Mouse (Mus musculus) c-Kit-negative CD71-positive TER-119-positive erythroid progenitor cells, embryonic 14.5 days (primary cell): ENCODE results near the gene Ephb2.

Experiments used
- DNase-seq: peaks from one replicate; pipeline ENCODE4 v3.0.0-alpha.2; 2013; ENCODE audit warnings: low read depth, low spot score

Gene Ephb2

DNA sequence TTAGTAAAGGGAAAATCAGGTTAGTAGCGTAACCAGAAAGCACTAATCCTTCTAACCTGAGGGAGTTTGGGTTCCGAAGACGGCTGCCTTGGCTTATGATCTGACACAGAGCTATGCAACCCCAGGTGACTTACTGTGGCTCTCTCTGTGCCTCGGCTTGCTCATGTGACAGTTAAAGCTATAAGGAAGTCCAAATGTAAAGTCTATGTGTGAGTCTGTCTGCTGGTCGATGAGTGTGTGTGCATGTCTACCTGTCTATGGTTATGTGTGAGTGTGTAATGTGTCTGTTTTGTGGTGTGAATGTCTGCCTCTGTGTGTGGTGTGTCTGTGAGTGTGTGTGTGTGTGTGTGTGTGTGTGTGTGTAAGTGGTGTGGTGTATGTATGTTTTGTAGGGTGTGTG, 33.8 kb downstream of the Ephb2 start:
- no peak for DNase-seq

DNA sequence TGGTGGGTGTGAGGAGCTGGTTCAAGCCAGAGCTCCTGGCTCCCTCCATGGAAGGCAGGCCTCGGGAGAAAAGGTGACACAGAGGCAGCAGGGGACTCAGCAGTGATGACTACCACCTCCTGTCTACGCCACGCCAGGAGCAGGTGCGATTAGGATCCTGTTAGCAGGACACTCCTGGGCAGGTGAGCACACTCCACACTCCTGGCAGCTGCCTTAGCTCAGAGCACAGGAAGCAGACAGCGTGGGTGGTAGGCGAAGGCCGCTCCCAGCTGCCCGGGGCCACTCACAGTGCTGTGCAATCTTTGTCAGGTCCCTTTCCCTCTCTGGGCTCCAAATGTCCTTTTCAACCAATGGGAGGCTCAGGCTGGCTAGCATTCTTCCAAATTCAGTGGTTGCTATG, 34.3 kb downstream of the Ephb2 start:
- DNase-seq = no peak

DNA sequence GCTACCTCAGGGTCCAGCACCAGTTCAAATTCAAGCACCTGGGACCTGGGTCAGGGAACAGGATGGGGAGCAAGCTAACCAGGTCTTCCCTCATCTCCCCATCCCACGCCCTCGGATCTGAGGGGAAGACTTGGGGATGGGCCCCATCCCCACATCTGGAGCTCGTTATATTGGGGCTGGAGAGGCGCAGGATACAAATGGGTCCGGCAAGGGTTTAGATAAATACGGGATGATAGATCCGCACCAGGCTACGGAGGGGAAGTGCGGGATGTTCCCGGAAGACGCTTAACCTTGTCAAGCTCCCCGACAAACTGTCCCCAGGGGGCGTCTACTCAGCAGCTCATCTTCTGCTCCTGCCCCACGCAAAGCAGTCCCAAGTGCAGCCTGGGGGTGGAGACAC, 35.4 kb downstream of the Ephb2 start:
- DNase-seq = no peak

DNA sequence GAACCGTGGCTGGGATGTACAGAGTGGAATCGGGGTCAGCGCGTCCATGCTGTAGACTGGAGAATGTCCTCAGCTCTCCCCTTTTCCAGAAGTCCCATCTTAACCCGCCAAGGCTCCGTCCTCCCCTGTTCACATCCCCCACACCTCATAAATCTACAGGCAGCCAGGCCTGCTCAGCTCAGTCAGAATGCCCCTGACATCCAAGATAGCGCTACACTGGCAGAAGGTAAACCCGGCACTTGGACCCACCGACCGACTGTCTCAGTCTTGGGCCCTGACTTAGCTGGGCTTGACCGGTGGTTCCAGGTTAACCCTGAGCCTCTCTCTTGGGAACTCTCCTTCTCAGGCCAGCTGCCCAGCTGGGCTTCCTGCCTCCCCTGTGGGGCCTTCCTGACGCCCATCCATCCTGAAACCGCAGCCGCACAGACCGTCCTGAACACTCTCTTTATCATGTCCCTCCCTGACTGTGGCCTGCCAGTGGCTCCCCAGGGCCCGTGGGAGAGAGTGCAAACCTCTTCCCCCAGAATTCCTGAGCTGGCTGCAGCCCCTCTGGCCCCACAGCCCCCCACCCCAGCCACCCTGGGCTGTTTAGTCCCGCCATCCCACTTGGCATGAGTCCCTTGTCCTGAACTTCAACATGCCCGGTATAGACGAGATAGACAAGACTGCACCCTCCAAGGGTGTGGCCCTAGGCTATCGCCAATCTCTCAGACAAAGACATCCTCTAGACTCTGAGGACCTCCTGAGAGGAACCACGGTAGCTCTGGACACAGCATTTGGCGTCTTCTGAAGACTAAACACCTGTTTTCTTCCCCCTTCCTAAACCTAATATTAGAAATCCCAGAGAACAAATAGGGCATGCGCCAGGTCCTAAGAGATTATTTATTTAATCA, 37.9 kb downstream of the Ephb2 start:
- DNase-seq = no peak

DNA sequence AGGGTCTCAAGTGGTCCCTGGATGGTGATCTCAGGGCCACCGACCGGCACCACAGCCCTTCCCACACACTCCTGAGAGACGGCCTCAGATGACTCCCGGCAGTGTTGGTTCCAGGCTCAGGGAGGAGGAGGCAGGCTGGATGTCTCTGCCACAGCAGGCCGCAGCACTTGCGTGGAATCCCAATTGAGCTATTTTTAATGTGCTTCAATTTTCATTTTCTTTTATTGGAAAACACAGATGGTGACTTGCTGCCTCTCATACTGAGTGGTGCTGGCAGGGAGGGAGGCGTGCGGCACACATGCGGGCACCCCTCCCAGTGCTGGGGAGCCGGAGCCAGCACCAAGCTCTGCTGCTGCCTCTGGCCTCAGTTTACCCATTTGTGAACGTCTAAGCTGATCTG, 42.5 kb downstream of the Ephb2 start:
- no peak for DNase-seq

DNA sequence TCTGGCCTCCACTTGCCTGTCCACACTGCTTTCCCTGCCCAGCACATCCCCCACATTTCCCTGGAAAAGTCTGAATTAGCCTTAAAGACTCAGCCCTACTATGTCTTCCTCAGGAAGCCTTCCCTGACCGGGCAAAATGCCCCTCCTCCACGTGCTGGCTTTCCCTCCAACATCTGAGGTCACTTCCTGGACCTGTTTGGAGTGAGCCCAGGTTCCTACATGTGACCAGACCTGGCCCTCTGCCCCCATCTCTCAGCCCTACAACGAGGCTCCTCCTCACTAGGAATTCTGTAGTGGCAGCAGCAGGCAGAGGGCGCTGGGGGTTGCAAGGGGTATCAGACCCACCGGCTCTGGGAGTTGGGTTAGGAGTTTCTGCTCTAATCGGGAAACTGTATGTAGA, 46.0 kb downstream of the Ephb2 start:
- no peak for DNase-seq

DNA sequence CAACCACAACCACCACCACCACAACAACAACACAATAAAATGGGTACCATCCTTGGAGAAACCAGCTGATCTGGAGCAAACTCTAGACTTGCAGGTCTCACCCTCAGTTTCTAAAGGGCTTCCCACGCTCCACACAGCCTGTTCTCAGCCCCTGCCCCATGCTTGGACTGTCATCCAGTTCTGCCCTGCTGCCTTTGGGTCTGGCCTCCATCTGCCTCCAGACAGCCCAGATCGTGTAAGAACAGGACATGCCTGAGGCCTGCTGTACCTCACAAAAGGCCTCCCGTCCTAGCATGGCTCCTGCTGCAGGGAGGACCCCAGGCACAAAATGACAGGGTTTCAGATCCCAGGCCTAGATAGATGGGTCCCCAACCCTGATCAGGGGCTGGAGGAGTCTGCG, 48.4 kb downstream of the Ephb2 start:
- no peak for DNase-seq

DNA sequence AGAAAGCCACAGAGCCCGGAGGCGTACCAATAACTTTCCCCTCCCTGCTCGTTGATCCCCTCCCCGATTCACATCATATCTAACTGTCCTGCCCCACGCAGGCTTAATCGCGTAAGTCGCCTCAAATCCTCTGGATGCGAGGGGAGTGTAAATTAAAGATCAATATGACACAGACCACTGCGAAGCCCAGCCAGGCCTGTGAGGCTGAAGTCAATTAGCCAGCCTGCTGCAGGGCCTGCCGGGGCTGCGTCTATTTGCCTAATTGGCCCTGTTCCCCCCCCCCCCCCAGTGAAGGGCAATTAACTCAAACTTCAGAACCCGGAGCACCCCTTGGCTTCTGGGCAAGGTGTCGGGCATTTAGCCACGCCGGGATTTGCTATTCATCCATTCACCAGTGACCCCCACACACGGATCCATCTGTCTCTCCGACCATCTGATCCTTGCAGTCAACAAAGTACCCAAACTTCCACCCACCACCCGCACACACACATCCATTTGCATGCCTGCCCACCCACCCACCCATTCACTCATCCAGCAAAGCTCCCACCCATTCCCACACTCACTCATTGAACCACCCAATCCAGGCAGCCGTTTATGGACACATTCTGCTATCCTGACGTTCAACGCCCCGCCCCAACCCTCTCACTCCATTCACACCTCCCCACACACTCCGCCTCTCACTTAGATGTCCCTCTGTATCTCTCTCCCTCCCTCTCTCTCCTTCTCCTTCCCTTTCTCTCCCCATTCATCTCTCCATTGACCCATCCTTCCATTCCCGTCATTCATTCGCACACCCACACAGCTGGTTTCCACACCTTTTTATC, 49.1 kb downstream of the Ephb2 start:
- DNase-seq = no peak

DNA sequence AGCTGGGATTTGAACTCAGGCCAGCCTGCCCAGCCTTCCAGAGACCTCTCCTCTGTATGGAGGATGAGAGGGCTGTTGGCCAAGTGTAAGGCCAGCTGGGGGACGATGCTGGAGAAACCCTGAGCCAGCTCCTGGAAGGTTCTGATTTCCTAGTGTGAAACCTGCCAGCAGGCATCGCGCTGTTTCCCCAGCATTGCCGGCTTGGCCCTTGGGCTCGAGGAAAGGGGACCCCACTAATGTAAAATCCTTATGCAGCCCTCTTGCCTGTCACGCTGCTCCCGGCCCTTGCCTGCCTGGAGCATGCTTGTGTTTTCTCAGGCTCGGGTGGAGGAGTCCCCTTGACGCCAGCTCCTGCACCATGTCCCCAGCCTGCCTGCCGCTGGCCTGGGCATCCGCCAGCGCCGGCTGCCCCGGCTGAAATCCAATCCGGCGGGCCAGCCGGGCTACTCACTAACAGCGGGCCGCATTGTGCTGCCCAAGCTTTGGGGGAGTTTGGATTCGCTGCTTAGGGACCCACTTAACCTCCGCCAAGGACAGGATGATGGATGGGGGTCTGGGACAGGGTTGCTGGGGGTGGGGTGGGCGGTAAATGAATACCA, 52.1 kb downstream of the Ephb2 start:
- DNase-seq = no peak

DNA sequence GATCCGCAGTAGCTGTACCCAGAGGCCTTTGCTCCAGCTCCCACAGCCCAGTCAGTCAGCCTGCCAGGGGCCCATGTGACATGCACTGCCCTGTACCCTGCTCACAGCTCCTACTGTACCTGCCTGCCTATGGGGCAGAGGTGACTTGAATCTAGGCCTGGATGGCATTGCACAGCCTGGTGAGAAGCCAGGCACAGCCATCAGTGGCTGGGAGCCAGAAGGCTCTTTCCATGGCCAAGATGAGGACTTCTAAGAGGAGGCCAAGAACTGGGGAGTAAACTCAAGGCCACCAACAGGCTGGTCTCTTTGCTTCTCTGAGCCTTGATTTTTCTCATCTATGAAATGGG, 53.2 kb downstream of the Ephb2 start:
- no peak for DNase-seq

DNA sequence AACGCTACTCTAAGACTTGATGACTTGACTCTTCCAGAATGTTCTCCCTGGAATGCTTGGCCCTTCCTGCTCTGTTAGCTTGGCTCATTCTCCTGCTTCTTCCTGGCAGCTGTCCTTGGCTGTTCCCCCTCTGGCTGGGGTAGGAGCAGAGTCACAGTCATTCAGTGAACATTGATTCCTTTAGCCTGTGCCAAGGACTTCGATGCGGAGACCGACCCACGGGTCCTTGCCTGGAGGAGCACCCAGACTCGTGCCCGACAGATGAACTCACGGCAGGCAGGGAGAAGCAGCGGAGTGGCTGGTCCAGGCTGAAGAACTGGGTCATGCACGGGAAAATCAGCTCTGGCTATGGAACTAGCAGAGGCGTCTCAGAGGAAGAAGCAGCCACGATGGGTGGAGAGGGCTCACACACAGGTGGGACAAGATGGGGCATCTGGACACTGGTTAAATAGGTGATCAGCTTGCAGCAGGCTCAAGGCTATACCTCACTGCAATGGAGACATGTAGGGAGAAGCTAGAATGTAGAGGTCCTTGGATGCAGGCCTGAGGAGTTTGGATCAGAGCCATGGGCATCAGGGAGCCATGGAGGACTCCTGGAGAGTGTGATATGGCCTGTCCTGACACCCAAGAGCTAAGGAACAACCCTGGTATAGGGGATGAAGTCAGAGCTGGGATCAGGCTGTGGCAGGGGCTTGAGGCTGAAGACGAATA, 53.8 kb downstream of the Ephb2 start:
- no peak for DNase-seq

DNA sequence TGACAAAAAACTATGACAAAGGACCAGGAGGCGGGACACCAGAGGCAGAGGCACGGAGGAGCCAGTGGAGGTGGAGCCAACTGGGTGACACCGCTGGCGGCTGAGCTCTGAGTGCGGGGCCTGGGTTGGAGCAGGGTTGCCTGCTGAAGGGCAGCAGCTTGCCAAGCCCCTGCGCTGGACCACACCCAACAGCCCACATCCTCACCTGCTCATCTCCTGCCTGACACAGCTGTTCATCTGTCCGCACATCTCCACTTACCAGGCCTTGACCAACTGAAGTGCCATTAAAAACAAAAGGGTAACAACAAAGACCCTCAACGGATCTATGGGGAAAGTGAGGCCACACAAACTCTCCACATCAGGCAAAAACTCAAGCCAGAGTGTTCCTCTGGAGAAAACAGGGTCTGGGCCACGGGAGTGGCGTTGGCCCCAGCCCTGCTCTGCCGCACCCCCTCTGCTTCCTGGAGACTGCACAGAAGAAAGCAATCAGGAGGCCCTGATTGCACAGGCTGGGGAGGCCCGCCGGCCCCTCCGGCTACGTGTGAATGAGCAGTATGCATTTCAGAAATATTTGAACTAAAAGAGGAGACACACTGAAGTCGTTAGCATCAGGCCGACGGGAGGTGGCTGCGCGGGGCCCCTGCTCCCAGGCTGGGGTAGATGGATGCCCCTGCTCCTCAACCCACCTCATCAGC, 55.4 kb downstream of the Ephb2 start:
- DNase-seq = no peak

DNA sequence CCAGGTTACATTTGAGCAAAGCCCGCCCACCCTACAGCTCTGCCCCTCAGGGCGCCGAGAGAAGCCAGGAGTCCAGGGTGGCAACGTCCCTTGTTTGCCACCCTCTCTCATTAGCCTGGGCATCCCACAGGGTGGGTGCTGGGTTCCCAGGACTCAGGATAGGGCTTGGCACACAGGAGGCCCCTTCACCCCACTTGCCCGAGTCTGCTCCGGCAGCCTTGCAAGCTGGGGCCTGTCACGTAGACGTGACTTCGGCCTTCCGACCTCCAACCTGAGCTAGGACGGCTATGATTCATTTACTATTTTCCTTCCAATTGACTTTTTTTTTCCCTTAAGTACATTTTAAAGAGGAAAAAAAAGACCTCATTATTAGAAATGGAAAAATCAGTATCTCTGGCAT, 56.6 kb downstream of the Ephb2 start:
- DNase-seq = no peak

DNA sequence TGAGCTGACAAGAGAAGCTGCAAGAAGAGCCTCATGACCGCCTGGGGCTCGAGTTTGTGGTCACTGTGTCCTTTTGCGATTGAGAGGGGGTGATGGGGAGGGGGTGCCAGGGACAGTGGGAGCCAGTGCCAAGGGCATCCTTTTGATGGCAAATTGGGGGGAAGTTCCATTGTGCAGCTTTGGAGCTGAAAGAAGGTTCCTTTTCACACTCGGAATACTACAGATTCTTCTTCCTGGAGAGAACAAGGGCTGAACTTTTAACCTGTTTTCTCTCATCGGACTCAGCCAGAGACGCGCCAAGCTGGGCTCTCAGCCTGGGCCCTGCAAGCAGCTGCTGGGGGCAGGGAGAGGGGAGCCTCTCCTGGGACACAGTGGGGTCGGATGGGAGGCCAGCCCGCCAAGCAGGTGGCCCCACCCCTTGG, 59.3 kb downstream of the Ephb2 start:
- DNase-seq = no peak

DNA sequence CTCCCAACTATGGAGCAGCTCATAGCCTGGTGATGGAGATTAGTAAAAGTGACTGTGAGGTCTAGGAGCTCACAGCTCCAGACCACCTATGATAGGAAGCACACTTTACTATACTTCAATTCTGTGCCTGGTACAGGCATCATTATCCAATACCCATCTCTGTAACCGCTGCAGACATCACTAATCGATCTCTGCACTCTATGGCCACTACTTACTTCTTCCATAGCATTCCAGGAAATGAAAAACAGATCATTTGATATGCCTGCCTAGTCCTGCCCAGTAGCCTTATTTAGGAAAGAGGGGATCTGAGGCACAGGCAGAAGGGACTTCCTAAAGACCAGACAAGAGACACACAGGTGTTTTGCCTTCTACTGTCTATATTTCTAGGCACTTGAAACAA, 59.9 kb downstream of the Ephb2 start:
- no peak for DNase-seq

DNA sequence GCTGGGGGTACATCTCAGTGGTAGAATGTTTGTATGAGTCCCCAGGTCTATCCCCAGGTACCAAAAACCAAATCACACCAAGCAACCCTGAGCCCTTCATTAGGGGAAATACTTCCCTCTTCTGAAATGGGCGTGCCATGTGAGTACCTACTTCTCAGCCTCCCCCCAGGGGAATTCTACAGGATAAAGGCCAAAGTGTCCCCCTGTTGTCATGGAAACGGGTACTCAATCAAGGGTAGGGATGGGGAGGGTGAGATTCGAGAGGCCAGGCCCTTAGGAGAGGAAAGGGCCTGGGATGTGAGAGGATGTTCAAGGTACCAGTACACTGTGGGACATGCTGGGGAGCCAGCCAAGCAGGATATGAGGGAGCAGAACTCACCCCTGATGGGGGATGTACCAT, 61.6 kb downstream of the Ephb2 start:
- DNase-seq = no peak

DNA sequence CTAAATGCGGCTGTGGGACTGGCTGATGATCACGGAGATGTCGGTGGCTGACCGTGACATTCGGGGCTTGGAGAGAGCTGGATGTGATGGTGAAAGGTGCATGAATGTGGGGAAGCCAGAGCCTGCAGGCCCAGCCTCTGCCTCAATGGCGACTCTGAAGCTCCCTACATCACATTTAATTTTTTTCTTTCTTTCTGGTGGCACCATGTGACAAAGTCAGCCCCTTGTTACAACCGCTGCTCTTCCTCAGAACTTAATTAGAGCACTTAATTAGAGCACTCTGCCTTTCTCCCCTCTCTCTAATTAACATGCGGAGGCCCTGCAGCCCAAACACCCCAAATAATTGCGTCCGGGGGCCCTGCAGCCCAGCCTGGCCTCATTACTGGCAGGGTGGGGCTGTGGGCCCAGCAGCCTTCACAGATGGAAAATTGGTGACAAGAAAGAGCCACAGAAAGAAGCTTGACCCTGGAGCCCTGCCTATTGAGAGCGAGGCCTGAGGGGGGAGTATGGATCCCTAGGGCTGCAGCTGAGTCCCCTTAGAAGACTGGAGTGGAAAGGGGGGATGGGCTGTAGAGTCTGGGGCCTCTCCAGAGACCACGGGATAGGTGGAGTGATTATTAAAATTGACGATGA, 62.7 kb downstream of the Ephb2 start:
- DNase-seq = no peak

DNA sequence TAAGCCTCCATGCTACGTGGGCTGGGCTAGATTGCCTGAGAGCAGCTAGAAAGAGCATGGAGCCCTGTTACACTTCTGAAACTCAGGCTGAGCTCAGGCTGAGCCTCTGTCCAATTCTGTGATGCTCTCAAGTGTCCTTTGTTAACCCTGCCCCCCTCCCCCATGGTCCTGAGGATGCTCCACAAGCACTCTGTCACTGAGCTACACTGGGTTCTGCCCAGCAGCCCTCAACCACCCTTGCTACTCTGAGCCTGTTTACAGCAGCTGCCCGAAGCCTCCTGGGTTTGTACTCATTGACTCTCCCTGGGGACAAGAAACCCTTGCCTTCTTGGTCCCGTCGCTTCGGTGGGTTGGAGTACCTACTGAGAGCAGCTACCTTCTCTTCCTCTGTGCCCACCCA, 63.5 kb downstream of the Ephb2 start:
- no peak for DNase-seq

DNA sequence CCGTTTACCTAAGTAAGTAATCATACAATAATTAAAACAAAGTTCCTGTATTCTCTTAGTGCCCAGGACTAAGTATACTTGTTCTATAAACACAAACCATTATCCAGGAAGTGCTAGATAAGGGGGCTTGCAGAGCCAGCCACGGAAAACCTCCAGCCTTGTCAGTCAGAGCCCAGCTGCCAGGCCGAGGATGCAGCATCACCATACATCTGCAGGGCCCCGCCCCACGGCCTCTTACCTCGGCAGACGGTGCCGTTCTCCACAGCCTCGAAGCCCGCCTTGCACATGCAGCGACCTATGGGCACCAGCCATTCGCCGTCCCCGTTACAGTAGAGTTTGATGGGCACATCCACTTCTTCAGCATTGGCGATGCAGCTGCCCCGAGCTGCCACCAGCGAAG, 65.1 kb downstream of the Ephb2 start:
- no peak for DNase-seq

DNA sequence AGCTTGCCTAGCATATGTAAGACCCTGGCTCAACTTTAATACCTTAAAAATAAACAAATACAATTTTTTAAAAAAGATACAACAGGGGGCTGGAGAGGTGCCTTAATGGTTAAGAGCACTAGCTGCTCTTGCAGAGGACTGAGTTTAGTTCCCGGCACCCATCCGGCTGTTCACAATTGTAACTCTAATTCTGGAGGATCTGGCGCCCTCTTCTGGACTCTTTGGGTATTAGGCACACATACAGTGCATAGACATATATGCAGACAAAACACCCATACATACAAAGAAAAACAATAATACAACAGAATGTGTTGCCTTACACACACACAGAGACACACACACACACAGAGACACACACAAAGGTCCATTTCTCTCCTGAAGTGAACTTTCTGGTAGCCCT, 67.3 kb downstream of the Ephb2 start:
- DNase-seq = no peak

DNA sequence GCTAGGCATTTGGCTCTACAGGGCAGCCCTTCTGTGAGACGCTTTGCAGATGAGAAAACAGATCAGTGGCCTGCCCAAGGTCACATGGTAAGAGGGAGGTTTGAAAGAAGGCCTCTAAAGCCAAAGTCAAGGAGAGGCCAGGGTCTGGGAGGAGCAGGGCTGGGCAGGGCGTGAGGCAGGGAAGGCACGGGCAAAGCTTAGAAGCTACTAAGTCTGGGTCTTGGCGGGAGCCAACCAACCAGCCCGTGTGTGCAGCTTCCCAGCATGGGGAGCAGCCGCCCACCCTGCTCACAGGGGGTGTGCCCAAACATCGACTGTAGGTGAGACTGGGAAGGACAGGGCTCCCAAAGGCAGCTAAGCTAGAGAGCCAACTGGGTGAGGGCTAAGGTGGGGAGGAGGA, 70.7 kb downstream of the Ephb2 start:
- DNase-seq = no peak
